Comparison of ENCODE assay signal across 24 mouse cellular contexts in the genomic region with DNA sequence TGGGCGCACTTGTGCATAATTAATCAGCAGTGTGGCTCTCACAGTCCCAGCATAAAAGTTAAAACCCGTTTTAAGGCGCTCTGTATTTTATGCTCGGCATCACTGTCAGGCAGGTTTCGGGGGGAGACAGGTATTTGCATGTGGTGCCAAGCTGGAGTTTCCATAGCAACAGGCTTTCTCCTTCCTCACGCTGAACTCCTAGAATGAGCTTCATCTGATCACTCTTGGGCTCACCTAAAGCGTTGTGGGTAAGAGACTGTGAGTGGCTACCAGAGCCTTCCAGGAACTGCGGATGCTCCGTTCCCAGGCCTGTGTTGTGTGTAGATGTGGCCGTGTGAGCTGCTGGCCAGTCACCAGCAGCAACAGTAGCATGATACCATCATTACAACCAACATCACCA.
DNase-seq lines count a peak whose midpoint lies in the region; ATAC-seq lines count a peak whose summit lies in the region.
"Had no signal": no experiment of that assay in that cellular context is flagged by ENCODE, and none has a peak within 500 bp of the region (broad histone marks: within the 10 kb centered on the region; RNA-seq: fewer than 3 reads in every experiment).

No protein-coding gene starts in this region.

- peak; percentile 61 for DNase-seq in forebrain, embryonic 14.5 days (ENCODE audit: low spot score)
- DNase-seq in forebrain, embryonic 11.5 days (ENCODE audit: low spot score), result no peak
- no peak for DNase-seq in hindbrain, embryonic 10.5 days (ENCODE audit: low spot score)
- peak; percentile 52 for DNase-seq in R1 (ENCODE audit: low read depth, low spot score)
- DNase-seq in cerebellum, postnatal 25 days, result no peak
- DNase-seq: adrenal gland, postnatal 10 days; cerebellum, postnatal 10 days; gastrocnemius, adult 2 months; heart, postnatal 36 days; kidney, adult 8-10 months; kidney, postnatal 14 days; left cerebral cortex, postnatal 4 days; lung, embryonic 14.5 days; right cerebral cortex, postnatal 14 days; spleen, adult 18-20 months had no signal

- H3K4me2 ChIP-seq in forebrain, embryonic 14.5 days (ENCODE audit: low read length), result no peak overlapping the region
- no peak overlapping the region for H3K4me2 ChIP-seq in forebrain, embryonic 11.5 days (ENCODE audit: low read depth, low read length, severe bottlenecking)
- H3K4me2 ChIP-seq in hindbrain, embryonic 15.5 days, result peak overlapping the region; percentile 36; the same call in 1 of the 2 replicates
- H3K4me2 ChIP-seq in midbrain, embryonic 15.5 days, result peak overlapping the region; percentile 33
- H3K4me2 ChIP-seq in intestine, embryonic 16.5 days (ENCODE audit: low read depth, low read length), result no peak overlapping the region
- H3K4me2 ChIP-seq: embryonic facial prominence, embryonic 12.5 days; heart, embryonic 15.5 days; limb, embryonic 15.5 days; lung, embryonic 14.5 days had no signal

- no peak overlapping the region for H3K4me3 ChIP-seq in forebrain, embryonic 14.5 days (ENCODE audit: low read depth, low read length)
- no peak overlapping the region for H3K4me3 ChIP-seq in forebrain, embryonic 11.5 days (ENCODE audit: low read depth, low read length)
- no peak overlapping the region for H3K4me3 ChIP-seq in hindbrain, embryonic 15.5 days
- H3K4me3 ChIP-seq in hindbrain, embryonic 10.5 days, result no peak overlapping the region
- 0 out of 2 replicates have a peak overlapping the region, but pooled peaks have one; percentile 6 for H3K4me3 ChIP-seq in midbrain, embryonic 15.5 days
- no peak overlapping the region for H3K4me3 ChIP-seq in intestine, embryonic 16.5 days (ENCODE audit: low read length)
- H3K4me3 ChIP-seq: embryonic facial prominence, embryonic 12.5 days; erythroblast, embryonic 14.5 days; gastrocnemius, adult 2 months; heart, embryonic 15.5 days; limb, embryonic 15.5 days; myocyte had no signal

- H3K4me1 ChIP-seq in forebrain, embryonic 14.5 days (ENCODE audit: control insufficient read depth, insufficient read depth, low read length), result no peaks in the 10 kb centered on the region
- no peaks in the 10 kb centered on the region for H3K4me1 ChIP-seq in forebrain, embryonic 11.5 days (replicated peaks; ENCODE audit: control insufficient read depth, insufficient read depth, low read length)
- H3K4me1 ChIP-seq in hindbrain, embryonic 15.5 days (replicated peaks), result peaks cover 17% of the 10 kb centered on the region
- peaks cover 13% of the 10 kb centered on the region for H3K4me1 ChIP-seq in hindbrain, embryonic 10.5 days (replicated peaks)
- peaks cover 24% of the 10 kb centered on the region for H3K4me1 ChIP-seq in midbrain, embryonic 15.5 days
- H3K4me1 ChIP-seq in intestine, embryonic 16.5 days (ENCODE audit: control insufficient read depth, insufficient read depth, low read length), result no peaks in the 10 kb centered on the region

- ATAC-seq in forebrain, embryonic 14.5 days, result no peak
- no peak for ATAC-seq in forebrain, embryonic 11.5 days (replicated peaks; ENCODE audit: low FRiP score)
- peak; percentile 77 for ATAC-seq in hindbrain, embryonic 15.5 days (ENCODE audit: low FRiP score, low read depth)
- ATAC-seq in midbrain, embryonic 15.5 days (replicated peaks), result peak; percentile 87
- ATAC-seq in intestine, embryonic 16.5 days, result no peak

- no peak overlapping the region for H3K9ac ChIP-seq in forebrain, embryonic 14.5 days (ENCODE audit: low read length)
- H3K9ac ChIP-seq in forebrain, embryonic 11.5 days (ENCODE audit: low read length), result no peak overlapping the region
- no peak overlapping the region for H3K9ac ChIP-seq in hindbrain, embryonic 15.5 days
- no peak overlapping the region for H3K9ac ChIP-seq in midbrain, embryonic 15.5 days
- H3K9ac ChIP-seq in intestine, embryonic 16.5 days (ENCODE audit: low read depth, low read length), result no peak overlapping the region
- H3K9ac ChIP-seq: embryonic facial prominence, embryonic 12.5 days; heart, embryonic 15.5 days; limb, embryonic 15.5 days; liver, embryonic 14.5 days; lung, embryonic 14.5 days had no signal

- no peaks in the 10 kb centered on the region for H3K27me3 ChIP-seq in forebrain, embryonic 14.5 days (replicated peaks; ENCODE audit: control insufficient read depth, insufficient read depth, low read length)
- no peaks in the 10 kb centered on the region for H3K27me3 ChIP-seq in forebrain, embryonic 11.5 days (ENCODE audit: control insufficient read depth, insufficient read depth, low read length)
- H3K27me3 ChIP-seq in hindbrain, embryonic 15.5 days, result no peaks in the 10 kb centered on the region
- H3K27me3 ChIP-seq in hindbrain, embryonic 10.5 days (ENCODE audit: insufficient read depth, poor library complexity, severe bottlenecking), result no peaks in the 10 kb centered on the region
- H3K27me3 ChIP-seq in midbrain, embryonic 15.5 days (replicated peaks), result no peaks in the 10 kb centered on the region
- no peaks in the 10 kb centered on the region for H3K27me3 ChIP-seq in intestine, embryonic 16.5 days (replicated peaks; ENCODE audit: control insufficient read depth, insufficient read depth, low read length)
- H3K27me3 ChIP-seq: embryonic facial prominence, embryonic 12.5 days; heart, embryonic 15.5 days; limb, embryonic 15.5 days had no signal

- H3K9me3 ChIP-seq in forebrain, embryonic 14.5 days (replicated peaks; ENCODE audit: control insufficient read depth, low read length), result 0 out of 2 replicates have a peak, but pooled peaks cover 4% of the 10 kb centered on the region
- H3K9me3 ChIP-seq in forebrain, embryonic 11.5 days (ENCODE audit: control insufficient read depth, low read length), result no peaks in the 10 kb centered on the region
- H3K9me3 ChIP-seq in hindbrain, embryonic 15.5 days, result no peaks in the 10 kb centered on the region
- peaks cover 6% of the 10 kb centered on the region; the same call in 1 of the 2 replicates for H3K9me3 ChIP-seq in hindbrain, embryonic 10.5 days
- H3K9me3 ChIP-seq in midbrain, embryonic 15.5 days, result no peaks in the 10 kb centered on the region
- H3K9me3 ChIP-seq in intestine, embryonic 16.5 days (ENCODE audit: control insufficient read depth, low read length), result no peaks in the 10 kb centered on the region
- H3K9me3 ChIP-seq: embryonic facial prominence, embryonic 12.5 days; heart, embryonic 15.5 days; limb, embryonic 15.5 days had no signal

- no peak overlapping the region for H3K27ac ChIP-seq in forebrain, embryonic 14.5 days (ENCODE audit: low read depth, low read length)
- H3K27ac ChIP-seq in forebrain, embryonic 11.5 days (ENCODE audit: low read depth, low read length), result no peak overlapping the region
- H3K27ac ChIP-seq in hindbrain, embryonic 15.5 days (replicated peaks), result peak overlapping the region; percentile 31
- H3K27ac ChIP-seq in hindbrain, embryonic 10.5 days, result no peak overlapping the region
- peak overlapping the region; percentile 77 for H3K27ac ChIP-seq in midbrain, embryonic 15.5 days
- no peak overlapping the region for H3K27ac ChIP-seq in intestine, embryonic 16.5 days (ENCODE audit: low read length)
- H3K27ac ChIP-seq: embryonic facial prominence, embryonic 12.5 days; gastrocnemius, adult 2 months; heart, embryonic 15.5 days; limb, embryonic 15.5 days; liver, embryonic 14.5 days had no signal

- WGBS in forebrain, embryonic 14.5 days, result 58% methylated on average over 10 of the region's 10 CpGs
- WGBS in forebrain, embryonic 11.5 days, result 82% methylated on average over 10 of the region's 10 CpGs
- WGBS in hindbrain, embryonic 15.5 days, result 57% methylated on average over 10 of the region's 10 CpGs
- WGBS in hindbrain, embryonic 10.5 days, result 87% methylated on average over 10 of the region's 10 CpGs
- WGBS in midbrain, embryonic 15.5 days, result 43% methylated on average over 10 of the region's 10 CpGs
- WGBS in intestine, embryonic 16.5 days, result 78% methylated on average over 10 of the region's 10 CpGs

- no peaks in the 10 kb centered on the region for H3K36me3 ChIP-seq in forebrain, embryonic 14.5 days (ENCODE audit: control insufficient read depth, insufficient read depth, low read length)
- no peaks in the 10 kb centered on the region for H3K36me3 ChIP-seq in forebrain, embryonic 11.5 days (ENCODE audit: control insufficient read depth, insufficient read depth, low read length)
- H3K36me3 ChIP-seq in hindbrain, embryonic 15.5 days, result no peaks in the 10 kb centered on the region
- no peaks in the 10 kb centered on the region for H3K36me3 ChIP-seq in hindbrain, embryonic 10.5 days
- no peaks in the 10 kb centered on the region for H3K36me3 ChIP-seq in midbrain, embryonic 15.5 days (replicated peaks)
- no peaks in the 10 kb centered on the region for H3K36me3 ChIP-seq in intestine, embryonic 16.5 days (ENCODE audit: control insufficient read depth, insufficient read depth, low read length)
- H3K36me3 ChIP-seq: embryonic facial prominence, embryonic 12.5 days; heart, embryonic 15.5 days; limb, embryonic 15.5 days had no signal

Comparison
In these comparisons a context has a peak if more than half of its experiments do, and no peak if none do; other contexts are left out.
1. DNase-seq: peak in forebrain, embryonic 14.5 days (single experiment) and R1 (single experiment); none in forebrain, embryonic 11.5 days (single experiment), hindbrain, embryonic 10.5 days (single experiment) and cerebellum, postnatal 25 days (0 of 2).
2. H3K27ac ChIP-seq: peak in hindbrain, embryonic 15.5 days (single experiment) and midbrain, embryonic 15.5 days (single experiment); none in forebrain, embryonic 14.5 days (single experiment), forebrain, embryonic 11.5 days (single experiment), hindbrain, embryonic 10.5 days (single experiment) and intestine, embryonic 16.5 days (single experiment).
3. ATAC-seq: peak in hindbrain, embryonic 15.5 days (single experiment) and midbrain, embryonic 15.5 days (single experiment); none in forebrain, embryonic 14.5 days (single experiment), forebrain, embryonic 11.5 days (single experiment) and intestine, embryonic 16.5 days (single experiment).
4. H3K4me2 ChIP-seq: peak in hindbrain, embryonic 15.5 days (single experiment) and midbrain, embryonic 15.5 days (single experiment); none in forebrain, embryonic 14.5 days (single experiment), forebrain, embryonic 11.5 days (single experiment) and intestine, embryonic 16.5 days (single experiment).